Mouse (Mus musculus): ENCODE data around the gene Tle6. TPM values are rescaled to one million over a fixed set of nuclear protein-coding genes. Genes with fewer than 3 reads are reported as not detected.

Tle6 gene
- total RNA-seq, 2 experiments from 2014 or later: 5.2 to 6.6 TPM

DNA sequence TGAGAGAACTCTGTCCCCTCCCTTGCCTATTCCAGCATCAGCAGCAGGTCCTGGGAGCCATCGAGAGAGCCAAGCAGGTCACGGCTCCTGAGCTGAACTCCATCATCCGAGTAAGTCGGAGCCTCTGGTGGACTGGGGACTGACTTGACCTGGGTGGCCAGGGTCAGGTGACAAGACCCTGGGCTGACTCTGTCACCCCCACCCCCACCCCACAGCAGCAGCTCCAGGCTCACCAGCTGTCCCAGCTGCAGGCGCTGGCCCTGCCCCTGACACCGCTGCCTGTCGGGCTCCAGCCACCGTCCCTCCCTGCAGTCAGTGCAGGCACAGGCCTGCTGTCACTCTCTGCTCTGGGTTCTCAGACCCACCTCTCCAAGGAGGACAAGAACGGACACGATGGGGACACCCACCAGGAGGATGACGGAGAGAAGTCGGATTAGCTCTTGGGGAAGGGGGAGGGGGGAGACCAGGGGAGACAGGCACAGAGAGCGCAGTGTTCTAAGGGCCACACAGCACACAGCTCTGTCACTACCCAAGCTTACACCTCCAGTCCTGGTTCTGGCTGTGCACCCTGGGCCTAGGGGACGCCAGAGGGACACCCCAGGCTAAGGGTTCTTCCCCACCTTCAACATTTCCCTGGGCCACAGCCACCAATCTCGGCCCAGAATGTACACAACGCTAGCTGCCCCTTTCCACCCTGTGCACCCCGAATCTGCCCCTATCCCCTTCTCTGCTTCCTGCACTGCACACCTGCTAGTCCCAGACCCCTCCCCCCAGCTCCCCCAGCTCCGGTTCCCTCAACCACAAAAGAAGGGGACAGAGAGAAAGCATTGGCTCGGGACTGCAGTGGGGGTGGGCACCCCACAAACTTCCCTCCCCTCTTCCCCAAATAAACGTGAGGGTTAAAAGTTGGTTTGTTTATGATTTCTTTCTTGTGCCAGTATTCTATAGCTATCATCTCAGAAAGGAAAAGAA, 35.3 kb downstream of the Tle6 start:
- DNase-seq (ENCODE audit: low spot score in 2 of 2): no peak

GRCm38 (mm10) chr10:81564734-81565133, 36.1 kb downstream of the Tle6 start:
- no peak for DNase-seq (ENCODE audit: low spot score in 2 of 2)

DNA sequence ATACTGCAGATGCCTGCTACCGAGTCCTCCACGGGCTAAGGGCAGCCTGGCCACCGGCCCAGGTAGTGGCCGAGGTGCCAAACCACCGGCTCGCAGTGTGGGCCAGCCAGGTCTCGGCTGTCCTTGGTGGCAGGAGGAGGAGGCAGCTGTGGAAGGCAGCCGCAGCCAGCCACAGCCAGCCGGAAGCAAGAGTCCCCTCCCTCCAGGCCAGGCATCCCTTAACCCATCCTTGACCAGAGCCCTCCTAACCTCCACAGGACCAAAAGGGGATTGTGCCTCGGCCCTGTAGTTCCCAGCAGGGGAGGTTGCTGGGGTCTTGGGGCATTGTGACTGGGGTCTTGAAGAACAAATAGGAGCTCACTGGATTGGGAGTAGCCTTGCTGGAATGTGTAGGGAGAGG, 36.7 kb downstream of the Tle6 start:
- DNase-seq (ENCODE audit: low spot score in 2 of 2): peak in 1 of 2 experiments; percentile 65

GRCm38 (mm10) chr10:81563481-81563880, 37.4 kb downstream of the Tle6 start:
- no peak for DNase-seq (ENCODE audit: low spot score in 2 of 2)

- no peak for DNase-seq (ENCODE audit: low spot score in 2 of 2)
Observed at GRCm38 (mm10) chr10:81562411-81562810, 38.5 kb downstream of the Tle6 start.

DNA sequence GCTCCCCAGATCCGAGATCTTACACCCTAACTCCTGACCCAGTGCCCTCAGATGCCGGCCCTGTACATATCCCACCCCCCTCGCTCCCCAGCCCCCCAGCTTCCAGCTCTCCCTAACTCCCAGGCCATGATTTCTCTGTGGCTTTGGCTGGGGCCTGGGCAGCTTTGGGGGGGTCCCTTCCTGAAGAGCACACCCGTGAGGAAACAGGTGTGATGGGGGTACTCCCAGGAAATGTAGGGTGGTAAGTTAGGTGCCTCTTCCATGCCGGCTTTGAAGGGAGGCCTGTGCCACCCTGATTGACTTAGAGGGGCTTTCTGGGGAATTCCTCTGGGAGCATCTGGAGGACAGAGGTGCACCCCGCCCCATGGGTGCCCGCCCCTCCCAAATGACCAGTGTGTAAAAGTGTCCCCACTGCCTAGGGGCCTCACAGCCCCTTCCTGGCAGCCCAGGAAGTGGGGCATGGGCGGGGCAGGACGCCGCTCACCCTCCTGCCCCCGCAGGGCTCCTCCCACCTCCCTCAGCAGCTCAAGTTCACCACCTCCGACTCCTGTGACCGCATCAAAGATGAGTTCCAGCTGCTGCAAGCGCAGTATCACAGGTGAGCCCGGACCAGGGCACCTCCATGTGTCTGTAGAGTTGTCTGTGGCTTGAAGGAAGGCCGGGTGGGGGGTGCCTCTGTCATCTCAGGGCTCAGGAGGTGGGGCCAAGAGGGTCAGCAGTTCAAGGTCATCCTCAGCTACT, 40.0 kb downstream of the Tle6 start:
- DNase-seq (ENCODE audit: low spot score in 2 of 2): no peak

DNA sequence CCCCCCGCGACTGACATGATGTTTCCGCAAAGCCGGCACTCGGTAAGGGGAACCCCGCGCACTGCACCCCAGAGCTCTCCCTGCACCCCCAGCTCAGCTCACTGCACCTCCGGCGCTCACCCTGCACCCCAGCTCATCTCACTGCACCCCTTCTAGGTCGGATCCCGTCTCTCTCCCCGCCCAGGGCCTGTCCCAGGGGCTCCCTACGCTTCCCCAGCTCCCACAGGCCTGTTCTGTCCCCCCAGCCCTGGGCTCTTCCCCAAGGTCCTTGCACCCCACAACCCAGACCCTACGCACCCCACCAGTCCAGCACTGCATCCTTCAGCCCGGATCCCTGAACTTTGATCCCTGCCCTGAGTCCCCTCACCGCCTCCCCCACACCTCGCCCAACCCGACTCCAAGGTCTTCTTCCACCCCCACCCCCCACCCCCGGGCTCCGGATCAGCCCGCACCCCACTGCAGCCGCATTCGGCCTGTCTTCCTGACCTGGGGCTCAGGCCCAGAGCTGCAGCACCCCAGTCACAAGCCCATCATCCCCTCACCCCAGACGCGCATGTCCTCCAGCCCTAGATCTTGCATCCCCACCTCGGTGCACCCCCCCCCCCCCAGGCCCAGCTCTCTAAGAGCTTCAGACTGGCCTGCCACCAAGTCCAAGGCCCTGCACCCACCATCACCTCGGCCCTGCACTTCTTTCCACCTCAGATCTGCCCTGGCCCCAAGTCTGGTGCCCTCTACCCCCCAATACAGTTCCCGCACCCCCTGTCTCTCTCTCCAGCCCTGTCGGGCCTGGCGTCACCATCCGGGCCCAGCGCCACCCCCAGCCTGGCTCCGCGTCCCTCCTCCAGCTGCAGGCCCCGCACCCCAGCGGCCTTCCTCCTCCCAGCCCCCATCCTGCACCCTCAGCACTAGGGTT, 41.0 kb downstream of the Tle6 start:
- DNase-seq (ENCODE audit: low spot score in 2 of 2): peak; percentile 65 to 79

- DNase-seq (ENCODE audit: low spot score in 2 of 2): peak; percentile 71 to 80
Observed at GRCm38 (mm10) chr10:81559163-81559626, 41.7 kb downstream of the Tle6 start, which contains the start of gene Aes. Gene Aes, plus strand, starts transcription at chr10:81559488.

DNA sequence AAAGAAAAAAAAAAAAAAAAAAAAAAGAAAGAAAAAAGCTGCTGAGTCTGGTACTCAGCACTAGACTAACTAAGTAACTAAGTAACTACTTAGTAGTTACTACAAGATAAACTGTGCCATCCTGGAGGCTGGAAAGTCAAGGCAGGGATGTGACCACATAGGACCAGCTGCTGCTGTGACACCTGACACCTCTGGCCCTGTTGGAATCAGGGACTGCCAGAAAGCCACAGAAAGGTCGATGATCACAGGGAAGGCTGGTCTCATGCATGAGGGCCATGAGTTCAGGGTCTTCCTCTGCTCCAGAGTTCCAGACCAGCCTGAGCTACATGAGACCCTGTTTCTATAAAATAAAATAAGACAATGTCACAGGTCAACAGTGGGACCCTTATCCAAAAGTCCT, 43.4 kb downstream of the Tle6 start:
- no peak for DNase-seq (ENCODE audit: low spot score in 2 of 2)

GRCm38 (mm10) chr10:81556282-81556681, 44.6 kb downstream of the Tle6 start:
- DNase-seq (ENCODE audit: low spot score in 2 of 2): no peak

GRCm38 (mm10) chr10:81553807-81554755, 46.8 kb downstream of the Tle6 start:
- DNase-seq (ENCODE audit: low spot score in 2 of 2): no peak

- DNase-seq (ENCODE audit: low spot score in 2 of 2): no peak
Observed at GRCm38 (mm10) chr10:81553232-81553631, 47.6 kb downstream of the Tle6 start.

GRCm38 (mm10) chr10:81551597-81552102, 49.2 kb downstream of the Tle6 start:
- DNase-seq (ENCODE audit: low spot score in 2 of 2): peak; percentile 58 to 76

- DNase-seq (ENCODE audit: low spot score in 2 of 2): peak in 1 of 2 experiments; percentile 59
Observed at GRCm38 (mm10) chr10:81550257-81550656, 50.6 kb downstream of the Tle6 start.

- DNase-seq (ENCODE audit: low spot score in 2 of 2): no peak
Observed at GRCm38 (mm10) chr10:81548944-81549343, 51.9 kb downstream of the Tle6 start.

GRCm38 (mm10) chr10:81546788-81547571, 53.9 kb downstream of the Tle6 start:
- no peak for DNase-seq (ENCODE audit: low spot score in 2 of 2)

- no peak for DNase-seq (ENCODE audit: low spot score in 2 of 2)
Observed at GRCm38 (mm10) chr10:81546332-81546731, 54.5 kb downstream of the Tle6 start.

GRCm38 (mm10) chr10:81545161-81545747, 55.6 kb downstream of the Tle6 start, which contains the start of gene Gna11:
Gene Gna11, minus strand, starts transcription at chr10:81545190.
- peak; percentile 100 for DNase-seq (ENCODE audit: low spot score in 2 of 2)
